8 mouse cellular contexts compared by ENCODE assay signal in genomic region chr13:65310849-65311248, GRCm38 (mm10). TPM values are rescaled to one million over a fixed set of nuclear protein-coding genes. Genes with fewer than 3 reads are reported as not detected.
DNase-seq lines count a peak whose midpoint lies in the region; ATAC-seq and TF ChIP-seq lines count a peak whose summit lies in the region.
"Not testable (repeated sequence)": the region's sequence is repeated elsewhere in the genome, so short reads cannot be mapped to it uniquely, and the experiment has no call there.

No protein-coding gene starts in this region.

- not testable (repeated sequence) for H3K27ac ChIP-seq in forebrain, embryonic 13.5 days; hindbrain, embryonic 10.5 days; neural tube, embryonic 13.5 days (replicated peaks)

- not testable (repeated sequence) for H3K36me3 ChIP-seq in forebrain, embryonic 13.5 days (ENCODE audit: poor library complexity, severe bottlenecking); hindbrain, embryonic 10.5 days; neural tube, embryonic 13.5 days

- TF ChIP-seq CTCF in lung, adult 2 months (IDR thresholded peaks at IDR 0.05; ENCODE audit: insufficient read depth, low read length): not testable (repeated sequence)

- H3K4me3 ChIP-seq in forebrain, embryonic 13.5 days: peak overlapping the region; percentile 13; the same call in 1 of the 2 replicates
- H3K4me3 ChIP-seq in hindbrain, embryonic 10.5 days: peak overlapping the region; percentile 27
- H3K4me3 ChIP-seq in lung, adult 2 months (replicated peaks; ENCODE audit: extremely low read depth, low read depth, low read length): not testable (repeated sequence)
- H3K4me3 ChIP-seq in neural tube, embryonic 13.5 days: peak overlapping the region; percentile 22

- H3K9me3 ChIP-seq in forebrain, embryonic 13.5 days (replicated peaks): peaks cover 44% of the 10 kb centered on the region
- H3K9me3 ChIP-seq in hindbrain, embryonic 10.5 days: peaks cover 49% of the 10 kb centered on the region
- H3K9me3 ChIP-seq in neural tube, embryonic 13.5 days: peaks cover 39% of the 10 kb centered on the region

- WGBS in forebrain, embryonic 13.5 days: 37% methylated on average over 12 of the region's 12 CpGs
- 29% methylated on average over 12 of the region's 12 CpGs for WGBS in hindbrain, embryonic 10.5 days
- 34% methylated on average over 12 of the region's 12 CpGs for WGBS in lung, adult 2 months
- 37% methylated on average over 12 of the region's 12 CpGs for WGBS in neural tube, embryonic 13.5 days

- not testable (repeated sequence) for TF ChIP-seq POLR2A in lung, adult 2 months (IDR thresholded peaks at IDR 0.05; ENCODE audit: borderline replicate concordance, extremely low read depth, low read depth, low read length)

- H3K4me2 ChIP-seq in forebrain, embryonic 13.5 days: peak overlapping the region; percentile 29
- peak overlapping the region; percentile 48 for H3K4me2 ChIP-seq in neural tube, embryonic 13.5 days

- not testable (repeated sequence) for H3K27me3 ChIP-seq in forebrain, embryonic 13.5 days; hindbrain, embryonic 10.5 days (ENCODE audit: insufficient read depth, poor library complexity, severe bottlenecking); neural tube, embryonic 13.5 days

- peak; percentile 40 for DNase-seq in NIH3T3 (ENCODE audit: low read depth)
- peak; percentile 25 to 31 for DNase-seq in cerebellum, adult 18-20 months
- peak; percentile 5 for DNase-seq in hindbrain, embryonic 10.5 days (ENCODE audit: low spot score)
- peak; percentile 49 to 53 for DNase-seq in kidney, postnatal 4 days
- peak; percentile 27 for DNase-seq in lung, adult 2 months
- peak; percentile 39 for DNase-seq in thymus, postnatal 0 days (ENCODE audit: low spot score)

- ATAC-seq in forebrain, embryonic 13.5 days; neural tube, embryonic 13.5 days (ENCODE audit: low read depth): not testable (repeated sequence)

- H3K4me1 ChIP-seq in forebrain, embryonic 13.5 days; hindbrain, embryonic 10.5 days (replicated peaks); lung, adult 2 months (ENCODE audit: control insufficient read depth, insufficient read depth, low read length); neural tube, embryonic 13.5 days (replicated peaks): not testable (repeated sequence)

- not testable (repeated sequence) for H3K9ac ChIP-seq in forebrain, embryonic 13.5 days
- 0 out of 2 replicates have a peak overlapping the region, but pooled peaks have one; percentile 17 for H3K9ac ChIP-seq in neural tube, embryonic 13.5 days

RNA-seq across cellular contexts. Expression of gene Zfp369, which starts 32.2 kb away (rescaled TPM):
- polyA plus RNA-seq in forebrain, embryonic 13.5 days (2015; fragmentation: Nextera tagmentation; extraction: Ambion mirVana): 17.6 and 19.4 TPM in 2 replicates
- polyA plus RNA-seq in hindbrain, embryonic 10.5 days (2016; fragmentation: Nextera tagmentation; extraction: Ambion mirVana): 13.7 and 14.7 TPM in 2 replicates
- 13.3 and 16.7 TPM in 2 replicates for polyA plus RNA-seq in lung, adult 2 months (2012; rRNA removed)
- polyA plus RNA-seq in neural tube, embryonic 13.5 days (2015; fragmentation: Nextera tagmentation; extraction: Ambion mirVana): 14.6 and 15.9 TPM in 2 replicates
- 12.5 and 15.3 TPM in 2 replicates for polyA plus RNA-seq in thymus, postnatal 0 days (2015; fragmentation: Nextera tagmentation; extraction: Ambion mirVana)

RNA-seq across cellular contexts. Expression of gene Gm10775, which starts 51.5 kb away (rescaled TPM):
- not detected in 2 replicates for polyA plus RNA-seq in forebrain, embryonic 13.5 days (2015; fragmentation: Nextera tagmentation; extraction: Ambion mirVana)
- not detected in 2 replicates for polyA plus RNA-seq in hindbrain, embryonic 10.5 days (2016; fragmentation: Nextera tagmentation; extraction: Ambion mirVana)
- not detected in 2 replicates for polyA plus RNA-seq in lung, adult 2 months (2012; rRNA removed)
- polyA plus RNA-seq in neural tube, embryonic 13.5 days (2015; fragmentation: Nextera tagmentation; extraction: Ambion mirVana): 0.21 TPM in 1 of 2 replicates, not detected in the other
- polyA plus RNA-seq in thymus, postnatal 0 days (2015; fragmentation: Nextera tagmentation; extraction: Ambion mirVana): not detected in 2 replicates
